Mouse (Mus musculus): ENCODE results near the gene Fnbp1. TPM values are rescaled to one million over a fixed set of nuclear protein-coding genes. Genes with fewer than 3 reads are reported as not detected.
A peak's percentile ranks its signal among the peaks of the same experiment; 100 is the strongest.
"Not testable (repeated sequence)": the region's sequence is repeated elsewhere in the genome, so short reads cannot be mapped to it uniquely, and the experiment has no call there.

The Fnbp1 gene
- polyA plus RNA-seq, 1 experiment from 2014 or later = 16.3 TPM

GRCm38 (mm10) chr2:31167571-31167970 lies 25.8 kb upstream of the Fnbp1 start:
- H3K9ac ChIP-seq; H3K4me3 ChIP-seq (replicated peaks); H3K27me3 ChIP-seq; H3K4me2 ChIP-seq; H3K27ac ChIP-seq; ATAC-seq (ENCODE audit: low FRiP score); H3K9me3 ChIP-seq: not testable (repeated sequence)
- Histone ChIP-seq H3K36me3 (replicated peaks) (peaks cover 51% of the 10 kb centered on the region), H3K4me1 (peaks cover 18% of the 10 kb centered on the region)
- WGBS = 93% methylated on average over 2 of the region's 2 CpGs

GRCm38 (mm10) chr2:31165529-31165928 lies 23.7 kb upstream of the Fnbp1 start:
- H3K9ac ChIP-seq = no peak overlapping the region
- no peak overlapping the region for H3K4me3 ChIP-seq (replicated peaks)
- H3K9me3 ChIP-seq = no peaks in the 10 kb centered on the region
- peaks cover 18% of the 10 kb centered on the region for H3K4me1 ChIP-seq
- no peak overlapping the region for H3K4me2 ChIP-seq
- no peak for ATAC-seq (ENCODE audit: low FRiP score)
- H3K36me3 ChIP-seq (replicated peaks) = peaks cover 31% of the 10 kb centered on the region
- H3K27ac ChIP-seq = no peak overlapping the region
- no peaks in the 10 kb centered on the region; the same call in 1 of the 2 replicates for H3K27me3 ChIP-seq
- WGBS = 77% methylated on average over 4 of the region's 4 CpGs

DNA sequence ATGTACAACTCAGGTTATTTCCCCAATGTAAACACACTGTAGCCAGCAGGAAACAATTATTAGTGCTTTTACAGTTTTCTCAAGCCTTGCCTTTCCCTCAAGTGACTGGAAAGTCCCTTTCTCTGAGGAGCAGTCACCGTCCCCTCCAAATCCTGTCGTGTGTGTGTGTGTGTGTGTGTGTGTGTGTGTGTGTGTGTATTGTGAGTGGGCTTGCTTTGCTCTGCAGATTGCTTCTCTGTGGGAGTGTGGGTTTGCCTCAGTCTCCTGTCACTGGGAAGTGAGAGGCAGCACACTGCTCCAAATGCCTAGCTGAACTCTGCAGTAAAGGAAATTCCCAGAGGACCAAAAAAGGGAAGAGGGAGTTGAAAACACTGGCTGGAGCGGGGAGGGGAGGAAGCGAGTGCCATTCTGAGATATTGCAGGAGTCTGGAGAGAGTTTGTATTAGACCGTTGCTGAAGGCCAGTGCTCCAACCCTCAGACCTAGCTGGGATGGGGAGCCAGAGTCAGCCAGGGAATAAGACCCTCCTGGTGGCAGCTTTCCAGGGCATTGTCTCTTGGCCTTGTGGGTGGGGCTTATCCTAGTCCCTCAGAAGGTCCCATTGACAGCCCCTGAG lies 23.1 kb upstream of the Fnbp1 start:
- 63% methylated on average over 5 of the region's 5 CpGs for WGBS
- H3K27ac ChIP-seq = no peak overlapping the region
- H3K9me3 ChIP-seq = no peaks in the 10 kb centered on the region
- H3K9ac ChIP-seq = no peak overlapping the region
- H3K4me2 ChIP-seq = no peak overlapping the region
- peaks cover 18% of the 10 kb centered on the region for H3K4me1 ChIP-seq
- no peak overlapping the region for H3K4me3 ChIP-seq (replicated peaks)
- peaks cover 28% of the 10 kb centered on the region for H3K36me3 ChIP-seq (replicated peaks)
- ATAC-seq (ENCODE audit: low FRiP score) = no peak
- H3K27me3 ChIP-seq = no peaks in the 10 kb centered on the region; the same call in 1 of the 2 replicates

GRCm38 (mm10) chr2:31163361-31164118 lies 21.7 kb upstream of the Fnbp1 start:
- Histone ChIP-seq H3K4me1 (peaks cover 18% of the 10 kb centered on the region), H3K27ac (no peak overlapping the region), H3K4me2 (no peak overlapping the region), H3K27me3 (no peaks in the 10 kb centered on the region), H3K9me3 (no peaks in the 10 kb centered on the region), H3K36me3 (replicated peaks) (peaks cover 16% of the 10 kb centered on the region), H3K4me3 (replicated peaks) (no peak overlapping the region), H3K9ac (no peak overlapping the region)
- WGBS = 88% methylated on average over 11 of the region's 11 CpGs
- no peak for ATAC-seq (ENCODE audit: low FRiP score)

DNA sequence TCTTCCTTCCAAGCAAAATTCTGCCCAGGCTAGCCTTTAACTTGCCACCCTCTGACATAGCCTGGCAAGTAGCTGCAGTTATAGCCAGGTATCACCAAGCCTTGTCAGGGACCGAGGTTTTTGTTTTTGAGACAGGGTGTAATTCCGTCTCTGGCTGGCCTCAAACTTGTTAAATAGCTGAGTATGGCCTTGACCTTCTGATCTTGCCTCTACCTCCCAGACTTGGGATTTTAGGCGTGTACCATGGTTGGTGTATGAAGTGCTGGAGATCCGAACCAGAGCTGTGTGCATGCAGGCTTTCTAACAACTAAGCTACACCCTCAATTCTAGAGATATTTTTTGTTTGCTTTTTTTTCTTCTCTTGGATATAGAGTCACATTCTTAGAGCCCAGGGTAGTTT lies 19.8 kb upstream of the Fnbp1 start:
- Histone ChIP-seq H3K9me3 (no peaks in the 10 kb centered on the region), H3K36me3 (replicated peaks) (peaks cover 5% of the 10 kb centered on the region; the same call in 1 of the 2 replicates), H3K4me2 (no peak overlapping the region), H3K4me3 (replicated peaks) (no peak overlapping the region), H3K27ac (no peak overlapping the region), H3K9ac (no peak overlapping the region), H3K27me3 (no peaks in the 10 kb centered on the region), H3K4me1 (peaks cover 18% of the 10 kb centered on the region)
- 92% methylated on average over 4 of the region's 4 CpGs for WGBS
- ATAC-seq (ENCODE audit: low FRiP score) = no peak

DNA sequence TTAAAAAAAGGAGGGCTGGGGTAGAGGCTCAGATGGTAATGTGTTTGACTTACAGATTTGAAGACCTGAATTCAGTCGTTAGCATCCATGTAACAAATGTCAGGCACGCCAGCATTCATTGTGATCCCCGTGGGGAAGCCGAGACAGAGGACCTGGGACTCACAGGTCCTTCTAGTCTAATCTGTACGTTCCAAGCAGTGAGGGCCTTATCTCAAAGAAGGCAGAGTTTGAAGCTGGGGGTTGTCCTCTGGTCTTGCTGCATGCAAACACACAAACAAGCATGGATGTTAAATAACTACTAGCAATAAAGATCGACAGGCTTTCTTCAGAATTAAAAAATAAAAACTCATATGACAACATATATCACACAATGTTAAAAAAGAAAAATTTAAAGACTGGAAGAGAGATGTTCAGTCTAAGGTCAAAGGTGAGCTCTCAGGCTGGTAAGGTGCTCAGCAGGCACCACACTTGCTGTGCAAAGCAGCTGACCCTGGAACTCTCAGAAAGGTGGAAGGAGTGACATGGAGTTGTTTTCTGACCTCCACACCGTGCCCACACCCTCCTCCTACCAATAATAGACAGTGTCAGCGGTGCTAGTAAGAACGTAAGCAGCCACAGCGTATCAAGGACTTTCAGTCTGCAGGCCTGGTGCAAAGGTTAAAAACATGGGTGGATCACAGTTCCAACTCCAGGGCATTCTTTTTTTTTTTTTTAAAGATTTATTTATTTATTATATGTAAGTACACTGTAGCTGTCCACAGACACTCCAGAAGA lies 18.5 kb upstream of the Fnbp1 start:
- Histone ChIP-seq H3K4me3 (replicated peaks) (no peak overlapping the region), H3K4me2 (no peak overlapping the region), H3K9ac (no peak overlapping the region), H3K36me3 (replicated peaks) (peaks cover 5% of the 10 kb centered on the region; the same call in 1 of the 2 replicates), H3K27me3 (no peaks in the 10 kb centered on the region), H3K9me3 (no peaks in the 10 kb centered on the region), H3K27ac (no peak overlapping the region), H3K4me1 (peaks cover 15% of the 10 kb centered on the region)
- 90% methylated on average over 10 of the region's 10 CpGs for WGBS
- ATAC-seq (ENCODE audit: low FRiP score) = no peak

DNA sequence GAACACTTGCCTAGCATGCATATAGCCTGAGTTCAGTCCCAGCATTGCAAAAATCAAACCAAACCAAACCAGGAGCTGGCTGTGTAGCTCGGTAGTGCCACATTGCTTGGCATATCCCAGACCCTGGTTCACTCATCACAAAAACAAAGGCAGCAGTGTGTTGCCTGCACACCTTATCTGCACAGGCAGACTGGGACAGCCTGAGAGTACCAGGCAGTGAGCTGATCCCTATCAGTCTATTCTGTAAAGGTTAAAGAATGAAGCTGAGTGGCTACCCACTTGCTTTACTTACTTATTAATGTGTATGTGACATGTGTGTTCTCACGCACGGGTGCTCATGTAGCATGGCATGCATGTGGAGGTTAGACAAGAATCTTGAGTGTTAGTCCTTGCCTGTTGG lies 15.0 kb upstream of the Fnbp1 start:
- ATAC-seq (ENCODE audit: low FRiP score) = no peak
- 93% methylated on average over 3 of the region's 3 CpGs for WGBS

DNA sequence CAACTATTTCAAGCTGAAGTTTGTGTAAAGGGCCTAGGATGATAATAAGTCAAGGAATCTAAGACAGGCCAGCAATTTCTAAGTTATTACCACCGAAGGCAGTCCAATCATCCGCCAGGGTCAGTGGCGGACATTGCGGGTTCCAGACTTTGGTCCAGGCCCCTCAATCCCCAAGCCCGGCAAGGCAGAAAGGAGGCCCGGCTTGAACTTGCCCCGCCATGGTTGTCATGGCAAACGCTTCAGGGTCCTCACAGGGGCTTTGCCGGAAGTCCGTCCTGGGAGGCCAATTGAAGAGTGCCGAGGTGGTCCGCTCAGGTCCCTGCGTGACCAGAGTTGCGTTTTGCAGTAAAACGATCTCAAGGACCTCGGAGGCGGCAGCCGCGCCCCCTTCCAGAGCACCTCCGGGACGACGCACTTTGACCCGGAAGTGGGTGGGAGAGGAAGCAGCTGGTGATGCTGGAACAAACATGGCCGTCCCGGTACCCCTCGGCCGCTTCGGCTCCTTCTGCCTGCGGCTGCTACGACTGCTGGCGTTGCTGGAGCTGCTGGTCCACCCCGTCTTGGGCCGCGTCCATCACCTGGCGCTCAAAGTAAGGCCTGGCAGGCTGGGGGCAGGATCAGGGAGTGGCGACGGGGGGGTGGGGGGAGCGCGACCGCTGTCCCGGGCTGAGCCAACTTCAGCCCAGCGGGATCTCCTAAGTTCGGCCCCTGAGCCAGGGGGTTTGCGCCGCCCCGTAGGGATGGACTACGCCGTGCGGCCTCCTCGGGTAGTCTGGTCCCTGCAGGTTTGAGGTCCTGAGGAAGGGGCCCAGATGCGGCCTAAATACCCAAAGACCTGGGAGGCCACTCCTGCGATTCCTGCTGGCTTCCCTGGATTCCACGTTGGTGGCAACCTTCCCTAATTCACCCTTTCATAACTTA lies 10.3 kb upstream of the Fnbp1 start, which contains the start of gene Gpr107:
Gene Gpr107 (plus strand): TSS at position 425 of the 921 bp plus-strand sequence.
- under 1% methylated on average over 53 of the region's 53 CpGs for WGBS
- ATAC-seq (ENCODE audit: low FRiP score) = peak; percentile 91
- Histone ChIP-seq H3K4me1 (peaks cover 26% of the 10 kb centered on the region), H3K36me3 (replicated peaks) (no peaks in the 10 kb centered on the region; the same call in 1 of the 2 replicates), H3K27me3 (no peaks in the 10 kb centered on the region), H3K9ac (peak within 1 kb of the TSS; percentile 92), H3K4me3 (replicated peaks) (peak within 1 kb of the TSS; percentile 95), H3K9me3 (no peaks in the 10 kb centered on the region), H3K4me2 (peak within 1 kb of the TSS; percentile 82), H3K27ac (peak within 1 kb of the TSS; percentile 74)

More for the DNA sequence above, 15.0 kb upstream of the Fnbp1 start:
- no peak overlapping the region for H3K9ac ChIP-seq
- no peak overlapping the region for H3K4me3 ChIP-seq (replicated peaks)
- H3K4me1 ChIP-seq = peaks cover 17% of the 10 kb centered on the region
- H3K4me2 ChIP-seq = no peak overlapping the region
- H3K27me3 ChIP-seq = no peaks in the 10 kb centered on the region
- peaks cover 5% of the 10 kb centered on the region; the same call in 1 of the 2 replicates for H3K36me3 ChIP-seq (replicated peaks)
- H3K27ac ChIP-seq = no peak overlapping the region
- H3K9me3 ChIP-seq = no peaks in the 10 kb centered on the region

GRCm38 (mm10) chr2:31150762-31151161 lies 9.0 kb upstream of the Fnbp1 start:
- Histone ChIP-seq H3K27ac (no peak overlapping the region), H3K4me2 (no peak overlapping the region), H3K36me3 (replicated peaks) (peaks cover 10% of the 10 kb centered on the region), H3K4me3 (replicated peaks) (no peak overlapping the region), H3K27me3 (no peaks in the 10 kb centered on the region), H3K9ac (no peak overlapping the region), H3K9me3 (no peaks in the 10 kb centered on the region), H3K4me1 (peaks cover 26% of the 10 kb centered on the region)
- ATAC-seq (ENCODE audit: low FRiP score) = no peak

DNA sequence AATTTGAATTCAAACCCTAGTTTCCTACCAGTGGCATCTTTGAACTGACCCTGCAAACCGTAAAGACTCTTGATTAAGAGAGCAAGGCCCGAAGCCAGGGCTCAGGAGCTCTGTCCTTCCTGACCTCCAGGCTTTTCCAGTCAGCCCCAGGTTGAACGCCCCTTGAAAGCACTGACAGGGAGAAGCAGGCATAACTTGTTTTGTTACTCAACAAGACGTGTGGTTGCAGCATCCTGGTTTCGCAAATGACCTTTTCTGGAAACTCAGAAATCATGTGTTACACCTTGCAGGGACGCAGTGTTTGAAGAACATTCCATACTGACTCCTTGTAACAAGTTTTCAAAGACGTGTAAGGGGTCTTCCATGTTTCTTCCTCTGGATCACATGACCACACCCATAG lies 5.2 kb upstream of the Fnbp1 start:
- ATAC-seq (ENCODE audit: low FRiP score) = no peak
- H3K9ac ChIP-seq = no peak overlapping the region
- H3K4me1 ChIP-seq = peaks cover 15% of the 10 kb centered on the region
- H3K27me3 ChIP-seq = peaks cover 19% of the 10 kb centered on the region; the same call in 1 of the 2 replicates
- H3K4me2 ChIP-seq = no peak overlapping the region
- H3K36me3 ChIP-seq (replicated peaks) = peaks cover 10% of the 10 kb centered on the region
- H3K9me3 ChIP-seq = no peaks in the 10 kb centered on the region
- H3K4me3 ChIP-seq (replicated peaks) = no peak overlapping the region
- WGBS = 89% methylated on average over 7 of the region's 7 CpGs
- no peak overlapping the region for H3K27ac ChIP-seq

DNA sequence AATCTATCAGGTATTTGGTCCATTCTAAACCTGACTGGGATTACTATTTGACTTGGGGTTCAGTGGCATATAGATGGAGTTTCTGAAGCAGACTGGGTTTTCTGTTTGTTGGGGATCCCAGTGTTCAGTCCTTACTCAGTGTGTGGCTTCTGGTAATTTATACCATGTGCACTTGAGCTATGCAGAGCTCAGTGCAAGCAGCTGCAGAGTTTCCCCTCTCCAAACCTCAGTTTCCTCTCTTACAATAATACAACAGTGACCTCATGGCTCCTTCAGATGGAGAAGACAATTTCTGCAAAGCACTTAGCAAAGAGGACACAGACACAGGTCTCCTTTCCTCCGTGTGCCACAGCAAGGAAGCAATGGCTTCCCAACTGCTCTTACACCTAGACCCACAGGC lies 3.1 kb upstream of the Fnbp1 start:
- Histone ChIP-seq H3K27ac (no peak overlapping the region), H3K36me3 (replicated peaks) (peaks cover 10% of the 10 kb centered on the region), H3K9me3 (no peaks in the 10 kb centered on the region), H3K4me1 (peaks cover 18% of the 10 kb centered on the region), H3K4me3 (replicated peaks) (no peak overlapping the region), H3K27me3 (peaks cover 31% of the 10 kb centered on the region; the same call in 1 of the 2 replicates), H3K4me2 (no peak overlapping the region), H3K9ac (no peak overlapping the region)
- 76% methylated on average over 1 of the region's 1 CpGs for WGBS
- ATAC-seq (ENCODE audit: low FRiP score) = no peak

All from forebrain, embryonic 12.5 days (tissue).